Mouse (Mus musculus) adrenal gland, postnatal 14 days (tissue): ENCODE results near the gene Ppp6r2. TPM values are rescaled to one million over a fixed set of nuclear protein-coding genes. Genes with fewer than 3 reads are reported as not detected.

Source experiments
- DNase-seq: peaks from one replicate; pipeline ENCODE4 v3.0.0; 2021; ENCODE audit warnings: mixed read lengths
- total RNA-seq: library from RNA; stranded (reverse); gene quantifications from 2 replicates; pipeline ENCODE4 v1.2.3, GENCODE M21; 2021

The Ppp6r2 gene
- total RNA-seq, 1 experiment from 2014 or later: 41.1 TPM

GRCm38 (mm10) chr15:89249063-89249462 lies 37.7 kb downstream of the Ppp6r2 start:
- DNase-seq: no peak

- DNase-seq: no peak
These were observed 44.0 kb downstream of the Ppp6r2 start for GRCm38 (mm10) chr15:89255330-89255729.

GRCm38 (mm10) chr15:89258997-89259396 lies 47.6 kb downstream of the Ppp6r2 start:
- no peak for DNase-seq

- no peak for DNase-seq
These were observed 53.1 kb downstream of the Ppp6r2 start for GRCm38 (mm10) chr15:89264485-89264884.

- no peak for DNase-seq
These were observed 64.1 kb downstream of the Ppp6r2 start for GRCm38 (mm10) chr15:89275497-89275896.

- DNase-seq: peak; percentile 60
These were observed 66.0 kb downstream of the Ppp6r2 start for GRCm38 (mm10) chr15:89277366-89277765.

- no peak for DNase-seq
These were observed 71.2 kb downstream of the Ppp6r2 start for GRCm38 (mm10) chr15:89282546-89282945.

- DNase-seq: no peak
These were observed 72.7 kb downstream of the Ppp6r2 start for GRCm38 (mm10) chr15:89284094-89284493.

GRCm38 (mm10) chr15:89285004-89285403 lies 73.7 kb downstream of the Ppp6r2 start:
- no peak for DNase-seq

GRCm38 (mm10) chr15:89285478-89285877 lies 74.1 kb downstream of the Ppp6r2 start:
- no peak for DNase-seq

- DNase-seq: no peak
These were observed 74.8 kb downstream of the Ppp6r2 start for GRCm38 (mm10) chr15:89286114-89286513.

- no peak for DNase-seq
These were observed 75.2 kb downstream of the Ppp6r2 start for GRCm38 (mm10) chr15:89286582-89286981.

GRCm38 (mm10) chr15:89288227-89288767 lies 76.9 kb downstream of the Ppp6r2 start:
- no peak for DNase-seq

GRCm38 (mm10) chr15:89289455-89289854 lies 78.1 kb downstream of the Ppp6r2 start:
- no peak for DNase-seq

GRCm38 (mm10) chr15:89291521-89291920 lies 80.2 kb downstream of the Ppp6r2 start:
- DNase-seq: no peak

- DNase-seq: no peak
These were observed 81.4 kb downstream of the Ppp6r2 start for GRCm38 (mm10) chr15:89292795-89293194.

GRCm38 (mm10) chr15:89293778-89294177 lies 82.4 kb downstream of the Ppp6r2 start:
- no peak for DNase-seq

- no peak for DNase-seq
These were observed 84.3 kb downstream of the Ppp6r2 start for GRCm38 (mm10) chr15:89295580-89296165.

GRCm38 (mm10) chr15:89296465-89296864 lies 85.1 kb downstream of the Ppp6r2 start:
- no peak for DNase-seq

GRCm38 (mm10) chr15:89297695-89298094 lies 86.3 kb downstream of the Ppp6r2 start:
- DNase-seq: no peak

- DNase-seq: no peak
These were observed 88.8 kb downstream of the Ppp6r2 start for GRCm38 (mm10) chr15:89300180-89300579.

GRCm38 (mm10) chr15:89300600-89300999 lies 89.2 kb downstream of the Ppp6r2 start:
- no peak for DNase-seq

- no peak for DNase-seq
These were observed 94.6 kb downstream of the Ppp6r2 start for GRCm38 (mm10) chr15:89305966-89306365.

- DNase-seq: no peak
These were observed 96.1 kb downstream of the Ppp6r2 start for GRCm38 (mm10) chr15:89307461-89307860.
